Mouse (Mus musculus) MN1 (cell line): ENCODE measurements around the gene Hoxc5.

Experiments used
- DNase-seq: peaks from one replicate; pipeline ENCODE4 v3.0.0-alpha.2; 2016; ENCODE audit warnings: low spot score

Gene Hoxc5

GRCm38 (mm10) chr15:102945185-102946077, 21.8 kb upstream of the Hoxc5 start:
- no peak for DNase-seq

GRCm38 (mm10) chr15:102947276-102947675, 20.0 kb upstream of the Hoxc5 start:
- DNase-seq: no peak

DNA sequence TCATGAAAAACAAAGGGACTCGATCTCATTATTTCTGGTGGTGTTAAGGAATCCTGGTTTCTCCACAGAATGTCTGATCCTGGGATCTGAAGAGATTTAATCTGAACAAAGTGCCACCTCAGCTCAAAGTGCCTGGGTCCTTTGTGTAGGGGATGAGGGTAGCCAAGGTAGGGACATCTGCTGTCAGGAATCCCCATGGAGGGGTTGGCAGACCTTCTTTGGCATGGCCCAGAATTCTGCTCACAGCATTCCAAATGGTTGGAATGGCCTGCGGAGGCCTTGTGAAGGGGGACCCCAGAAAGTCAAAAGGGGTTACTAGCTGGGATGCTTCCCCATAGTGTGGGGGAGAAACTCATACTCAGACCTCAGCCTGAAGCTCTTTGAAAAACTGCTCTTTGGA, 18.4 kb upstream of the Hoxc5 start:
- no peak for DNase-seq

DNA sequence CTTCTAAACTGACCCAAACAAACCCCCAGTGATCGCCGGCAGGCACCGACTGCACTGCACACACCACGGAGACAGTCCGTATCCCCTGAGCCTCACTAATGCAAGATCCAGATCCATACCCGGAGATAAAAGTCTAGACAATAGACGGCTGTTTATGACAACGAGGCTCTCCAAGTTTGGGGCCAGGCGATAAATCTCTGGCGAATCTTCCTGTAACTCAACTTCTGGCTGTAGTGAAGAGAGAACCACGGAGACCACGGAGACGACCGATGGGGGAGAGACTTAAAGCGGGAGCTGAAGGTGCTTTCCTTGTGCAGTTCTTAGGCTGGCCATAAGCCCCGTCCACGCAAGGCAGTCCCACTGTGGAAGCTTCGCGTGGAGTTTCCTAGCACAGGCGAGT, 17.5 kb upstream of the Hoxc5 start:
- DNase-seq: no peak

- DNase-seq: no peak
Measured at GRCm38 (mm10) chr15:102950877-102951276, 16.4 kb upstream of the Hoxc5 start.

DNA sequence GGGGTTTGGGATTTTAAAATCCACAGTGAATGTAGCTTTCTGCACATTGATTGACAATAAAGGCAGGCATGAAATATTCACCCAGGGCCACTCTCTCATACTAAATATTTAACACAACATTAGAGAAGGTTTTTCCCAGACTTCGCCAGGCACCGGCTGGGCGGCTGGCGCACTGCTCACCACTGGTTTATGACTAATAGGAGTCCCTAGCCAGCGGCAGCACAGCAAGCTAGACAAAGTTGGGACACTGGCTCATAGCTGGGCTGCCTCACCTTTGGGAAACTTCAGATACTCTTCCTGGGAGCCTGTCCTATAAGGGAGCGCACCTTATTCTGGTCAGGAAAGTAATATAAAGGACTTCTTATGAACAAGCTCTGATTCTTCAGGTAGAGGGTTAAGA, 13.7 kb upstream of the Hoxc5 start:
- DNase-seq: no peak

DNA sequence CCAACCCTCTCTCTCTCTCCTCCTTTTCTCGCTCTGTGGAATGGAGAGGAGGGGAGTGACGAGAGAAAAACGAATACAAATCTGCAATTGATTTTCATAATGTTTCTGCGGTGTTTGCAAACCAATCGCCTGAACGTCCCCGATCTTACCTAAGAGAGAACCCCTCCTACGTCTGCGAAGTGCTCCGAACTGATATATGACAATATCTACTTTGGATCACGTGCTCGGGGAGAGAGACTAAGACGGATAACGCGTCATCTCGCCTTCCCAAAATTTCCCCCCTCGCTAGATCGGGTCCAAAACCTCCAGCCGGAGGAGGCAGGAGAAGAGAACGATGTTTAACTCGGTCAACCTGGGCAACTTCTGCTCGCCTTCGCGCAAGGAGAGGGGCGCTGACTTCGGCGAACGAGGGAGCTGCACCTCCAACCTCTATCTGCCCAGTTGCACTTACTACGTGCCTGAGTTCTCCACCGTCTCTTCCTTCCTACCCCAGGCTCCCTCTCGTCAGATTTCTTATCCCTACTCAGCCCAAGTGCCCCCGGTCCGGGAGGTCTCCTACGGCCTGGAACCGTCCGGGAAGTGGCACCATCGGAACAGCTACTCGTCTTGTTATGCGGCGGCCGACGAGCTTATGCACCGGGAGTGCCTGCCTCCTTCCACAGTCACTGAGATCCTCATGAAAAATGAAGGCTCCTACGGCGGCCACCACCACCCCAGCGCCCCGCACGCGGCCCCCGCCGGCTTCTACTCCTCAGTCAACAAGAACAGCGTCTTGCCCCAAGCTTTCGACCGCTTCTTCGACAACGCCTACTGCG, 12.8 kb upstream of the Hoxc5 start, which contains the start of gene Hoxc11:
Gene Hoxc11, plus strand, starts transcription at position 236 of the 815 bp plus-strand sequence.
- no peak for DNase-seq

DNA sequence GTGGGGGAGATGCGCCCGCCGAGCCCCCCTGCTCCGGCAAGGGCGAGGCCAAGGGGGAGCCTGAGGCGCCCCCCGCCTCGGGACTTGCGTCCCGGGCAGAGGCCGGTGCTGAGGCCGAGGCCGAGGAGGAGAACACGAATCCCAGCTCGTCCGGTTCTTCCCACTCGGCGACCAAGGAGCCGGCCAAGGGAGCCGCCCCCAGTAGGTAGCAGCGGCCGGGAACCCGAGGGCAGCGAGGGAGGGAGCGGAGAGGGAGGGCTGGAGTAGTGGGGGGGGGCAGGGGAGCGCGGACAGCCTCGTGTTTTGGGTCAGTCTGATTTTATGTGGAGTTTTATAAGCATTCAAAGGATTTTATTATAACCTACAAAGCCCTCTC, 12.2 kb upstream of the Hoxc5 start:
- DNase-seq: no peak

DNA sequence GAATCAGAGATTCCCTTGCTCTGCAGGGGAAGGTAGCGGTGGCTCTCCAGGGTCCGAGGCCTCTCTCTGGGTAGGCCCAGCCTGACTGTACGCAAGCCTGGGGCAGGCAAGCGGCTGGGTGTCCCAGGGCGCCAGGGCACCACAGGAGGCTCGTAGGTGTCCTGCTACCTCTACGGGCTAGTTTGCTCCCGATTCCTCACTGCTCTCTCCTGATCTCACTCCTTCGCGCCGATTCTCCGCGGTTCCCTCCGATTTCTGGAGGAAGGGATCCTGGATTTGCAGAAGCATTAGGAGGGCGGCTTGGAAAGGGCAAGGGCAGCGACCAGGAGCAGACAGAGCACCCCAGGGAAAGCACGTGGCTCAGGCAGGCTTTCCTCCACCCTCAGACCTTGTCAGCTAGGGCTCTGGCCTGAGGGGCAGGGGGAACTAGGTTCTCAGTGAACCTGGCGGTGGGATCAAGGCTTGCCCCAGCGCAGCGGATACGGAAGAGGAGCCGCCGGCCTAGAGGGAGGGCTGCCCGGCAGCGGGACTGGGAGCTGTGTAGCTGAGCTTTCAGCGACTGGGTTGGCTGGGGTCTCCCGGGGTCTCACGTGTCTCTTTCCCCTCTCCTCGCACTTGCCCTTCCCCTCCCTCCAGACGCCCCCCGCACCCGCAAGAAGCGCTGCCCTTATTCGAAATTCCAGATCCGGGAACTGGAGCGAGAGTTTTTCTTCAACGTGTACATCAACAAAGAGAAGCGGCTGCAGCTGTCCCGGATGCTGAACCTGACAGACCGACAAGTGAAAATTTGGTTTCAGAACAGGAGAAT, 11.2 kb upstream of the Hoxc5 start:
- no peak for DNase-seq

DNA sequence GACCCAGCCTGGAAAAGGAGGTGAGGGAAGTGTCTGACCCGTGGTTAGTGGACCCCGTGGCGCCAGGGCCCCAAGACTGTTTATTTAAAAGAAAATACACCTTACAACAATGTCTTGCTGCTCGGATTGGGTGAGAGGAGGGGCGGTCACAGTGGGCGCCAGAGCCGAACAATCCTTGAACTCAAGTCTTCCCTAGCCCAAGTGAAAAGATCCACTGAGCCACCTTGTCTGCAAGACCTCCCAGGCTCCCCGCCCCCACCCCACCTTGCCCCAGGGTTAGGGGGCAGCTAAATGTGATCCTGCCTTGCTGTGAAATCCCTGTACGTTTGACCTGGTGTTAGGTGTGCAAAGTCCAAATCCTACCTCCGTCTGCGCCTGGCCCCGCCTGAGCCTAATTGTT, 10.3 kb upstream of the Hoxc5 start:
- DNase-seq: no peak

DNA sequence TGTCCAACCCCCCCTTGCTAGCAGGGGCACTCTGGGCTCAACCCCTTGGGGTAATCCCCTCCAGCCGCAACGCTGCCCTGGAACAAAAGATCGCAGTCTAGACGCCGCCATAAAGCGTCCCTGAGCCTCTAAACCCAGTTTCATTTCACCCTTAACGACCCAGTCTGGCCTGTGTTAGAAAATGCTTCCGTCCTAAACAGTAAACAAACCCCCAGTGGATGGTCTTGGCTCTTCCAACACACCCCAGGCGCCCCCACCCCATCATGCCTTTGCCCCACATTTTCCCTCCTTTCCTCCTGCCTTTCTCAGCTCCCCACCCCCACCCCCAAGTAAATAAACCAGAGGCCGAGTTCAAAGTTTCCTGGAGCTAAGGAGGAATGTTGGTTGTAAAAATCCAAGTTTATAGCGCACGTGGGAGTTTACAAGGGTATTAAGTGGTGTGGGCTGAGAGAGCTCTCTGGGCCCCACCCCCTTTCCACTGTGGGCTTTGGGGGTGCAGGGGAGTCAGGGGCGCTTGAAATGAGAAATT, 7.5 kb upstream of the Hoxc5 start:
- DNase-seq: no peak

- DNase-seq: no peak
Measured at GRCm38 (mm10) chr15:102961728-102962127, 5.5 kb upstream of the Hoxc5 start.

- no peak for DNase-seq
Measured at GRCm38 (mm10) chr15:102962492-102962891, 4.8 kb upstream of the Hoxc5 start.

DNA sequence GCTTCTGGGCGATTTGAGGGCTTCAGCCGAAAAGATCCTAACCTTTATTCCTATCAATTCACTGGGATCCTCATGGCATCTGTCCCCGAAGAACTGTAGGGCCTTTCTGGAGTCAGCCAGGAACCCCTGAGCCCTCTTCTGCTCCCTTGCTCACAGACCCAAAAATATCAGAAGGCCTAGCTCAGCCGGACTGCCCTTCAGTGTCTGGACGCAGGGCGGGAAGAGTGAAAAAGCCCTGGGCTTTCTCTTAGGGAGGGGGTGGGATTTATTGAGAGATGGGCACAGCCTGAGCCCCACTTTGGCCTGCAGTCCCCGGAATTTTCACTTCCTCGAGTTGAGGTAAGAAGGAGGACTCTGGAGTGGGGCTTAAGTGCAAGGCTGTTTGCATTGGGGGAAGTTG, 4.0 kb upstream of the Hoxc5 start:
- no peak for DNase-seq

- DNase-seq: peak; percentile 79
Measured at GRCm38 (mm10) chr15:102963671-102964640, 3.3 kb upstream of the Hoxc5 start.

GRCm38 (mm10) chr15:102965003-102965891, 2.0 kb upstream of the Hoxc5 start:
- DNase-seq: no peak

- peak; percentile 99 for DNase-seq
Measured at GRCm38 (mm10) chr15:102965892-102966775, 1.1 kb upstream of the Hoxc5 start.

GRCm38 (mm10) chr15:102966776-102967311, 399 bp upstream of the Hoxc5 start, which contains the start of gene Hoxc10:
Gene Hoxc10 (plus strand): TSS chr15:102966796.
- peak; percentile 79 for DNase-seq
